Mouse (Mus musculus) fat pad, adult 2 months (tissue): ENCODE results near the gene Glmp.
"Not testable (repeated sequence)": the region's sequence is repeated elsewhere in the genome, so short reads cannot be mapped to it uniquely, and the experiment has no call there.

ENCODE experiments used
- DNase-seq: peaks from one replicate; pipeline ENCODE4 v3.0.0-alpha.2; 2011; ENCODE audit warnings: low read depth, low spot score; ENCODE audit errors: extremely low read depth

Glmp gene

GRCm38 (mm10) chr3:88335436-88336053 is 10.7 kb downstream of the Glmp start:
- no peak for DNase-seq

- DNase-seq: no peak
Measured at GRCm38 (mm10) chr3:88336058-88337013, 11.5 kb downstream of the Glmp start, which contains the start of the genes Tmem79 and Smg5. TSS of gene Tmem79 (minus strand) at chr3:88336148. TSS of gene Smg5 (plus strand) at chr3:88336260.

GRCm38 (mm10) chr3:88337367-88338020 is 12.7 kb downstream of the Glmp start:
- DNase-seq: peak; percentile 91

- DNase-seq: no peak
Measured at GRCm38 (mm10) chr3:88338316-88338715, 13.5 kb downstream of the Glmp start.

- no peak for DNase-seq
Measured at GRCm38 (mm10) chr3:88339006-88339405, 14.2 kb downstream of the Glmp start.

- no peak for DNase-seq
Measured at GRCm38 (mm10) chr3:88350732-88351131, 25.9 kb downstream of the Glmp start.

GRCm38 (mm10) chr3:88352907-88353306 is 28.1 kb downstream of the Glmp start:
- no peak for DNase-seq

GRCm38 (mm10) chr3:88354396-88355165 is 29.8 kb downstream of the Glmp start:
- no peak for DNase-seq

GRCm38 (mm10) chr3:88359584-88359983 is 34.8 kb downstream of the Glmp start:
- no peak for DNase-seq

GRCm38 (mm10) chr3:88359989-88360388 is 35.2 kb downstream of the Glmp start:
- no peak for DNase-seq

- DNase-seq: no peak
Measured at GRCm38 (mm10) chr3:88361096-88361495, 36.3 kb downstream of the Glmp start.

GRCm38 (mm10) chr3:88361612-88362313 is 36.9 kb downstream of the Glmp start:
- DNase-seq: no peak

- DNase-seq: no peak
Measured at GRCm38 (mm10) chr3:88363700-88364099, 38.9 kb downstream of the Glmp start.

- no peak for DNase-seq
Measured at GRCm38 (mm10) chr3:88364337-88364736, 39.5 kb downstream of the Glmp start, which contains the start of gene Paqr6. TSS of gene Paqr6 (plus strand) at chr3:88364584.

- DNase-seq: no peak
Measured at GRCm38 (mm10) chr3:88365705-88366361, 41.0 kb downstream of the Glmp start.

- not testable (repeated sequence) for DNase-seq
Measured at GRCm38 (mm10) chr3:88366830-88367428, 42.1 kb downstream of the Glmp start.

GRCm38 (mm10) chr3:88367517-88367916 is 42.7 kb downstream of the Glmp start:
- DNase-seq: not testable (repeated sequence)

GRCm38 (mm10) chr3:88368511-88368910 is 43.7 kb downstream of the Glmp start:
- not testable (repeated sequence) for DNase-seq

GRCm38 (mm10) chr3:88372643-88373042 is 47.8 kb downstream of the Glmp start, which contains the start of gene Bglap3:
TSS of gene Bglap3 (minus strand) at chr3:88372743.
- not testable (repeated sequence) for DNase-seq
